Mouse (Mus musculus) T-helper 17 cell (primary cell): ENCODE data around the gene Fam160a2.
"Not testable (repeated sequence)": the region's sequence is repeated elsewhere in the genome, so short reads cannot be mapped to it uniquely, and the experiment has no call there.

ENCODE experiments used
- in situ Hi-C, 2 experiments: fragments of 300-600 bp; cut with MboI, MseI; formaldehyde crosslinking; loops; 1 replicate in 1 of 2; 2 replicates in 1 of 2; pipeline ENCODE4 v1.15.1; 2025; ENCODE audit warnings: high pct_unique_total_duplicates in 2 of 2

Gene Fam160a2

GRCm38 (mm10) chr7:105395131-105395820, 4.6 kb downstream of the Fam160a2 start:
- in situ Hi-C loops, result loop anchor here in 1 of 2 experiments (10.0 kb wide), 2 partner anchors 240 to 340 kb away; partner anchors contain the start of genes Ilk, Rrp8 and Trim3

- in situ Hi-C loops, result loop anchor here in 1 of 2 experiments (10.0 kb wide), 2 partner anchors 240 to 340 kb away; partner anchors contain the start of genes Ilk, Rrp8 and Trim3
These were observed 5.2 kb downstream of the Fam160a2 start for GRCm38 (mm10) chr7:105394606-105395005.

- in situ Hi-C loops, result loop anchor here in 1 of 2 experiments (10.0 kb wide), 2 partner anchors 245 to 345 kb away; partner anchors contain the start of genes Ilk, Rrp8 and Trim3
These were observed 9.6 kb downstream of the Fam160a2 start for GRCm38 (mm10) chr7:105390236-105390635.

GRCm38 (mm10) chr7:105387696-105388095, 12.2 kb downstream of the Fam160a2 start:
- in situ Hi-C loops, result no loop called here

GRCm38 (mm10) chr7:105380329-105380728, 19.5 kb downstream of the Fam160a2 start:
- in situ Hi-C loops, result no loop called here

- in situ Hi-C loops, result no loop called here
These were observed 25.0 kb downstream of the Fam160a2 start, which contains the start of gene Gm5901 for GRCm38 (mm10) chr7:105374866-105375265. Gene Gm5901, plus strand, starts transcription at chr7:105375038.

GRCm38 (mm10) chr7:105373976-105374375, 25.9 kb downstream of the Fam160a2 start:
- in situ Hi-C loops, result no loop called here

GRCm38 (mm10) chr7:105373509-105373908, 26.3 kb downstream of the Fam160a2 start:
- in situ Hi-C loops, result no loop called here

- in situ Hi-C loops, result no loop called here
These were observed 26.9 kb downstream of the Fam160a2 start for GRCm38 (mm10) chr7:105372912-105373311.

- in situ Hi-C loops, result no loop called here
These were observed 31.3 kb downstream of the Fam160a2 start for GRCm38 (mm10) chr7:105368521-105368920.

GRCm38 (mm10) chr7:105367930-105368329, 31.9 kb downstream of the Fam160a2 start, which contains the start of gene Olfr692:
Gene Olfr692, plus strand, starts transcription at chr7:105368230.
- in situ Hi-C loops, result no loop called here

- in situ Hi-C loops, result no loop called here
These were observed 32.6 kb downstream of the Fam160a2 start for GRCm38 (mm10) chr7:105367268-105367667.

GRCm38 (mm10) chr7:105361713-105362112, 38.1 kb downstream of the Fam160a2 start:
- in situ Hi-C loops, result no loop called here

GRCm38 (mm10) chr7:105356487-105356886, 43.4 kb downstream of the Fam160a2 start:
- in situ Hi-C loops, result not testable (repeated sequence)

- in situ Hi-C loops, result not testable (repeated sequence)
These were observed 43.8 kb downstream of the Fam160a2 start for GRCm38 (mm10) chr7:105356064-105356463.

- in situ Hi-C loops, result no loop called here
These were observed 57.1 kb downstream of the Fam160a2 start for GRCm38 (mm10) chr7:105342752-105343151.

- in situ Hi-C loops, result no loop called here
These were observed 57.7 kb downstream of the Fam160a2 start, which contains the start of gene Olfr691 for GRCm38 (mm10) chr7:105342170-105342569. Gene Olfr691, minus strand, starts transcription at chr7:105342270.

- in situ Hi-C loops, result loop anchor here in 1 of 2 experiments (5.0 kb wide), 1 partner anchor 57 kb away; no protein-coding TSS in a partner anchor
These were observed 65.8 kb downstream of the Fam160a2 start, which contains the start of gene Olfr690 for GRCm38 (mm10) chr7:105334004-105334403. Gene Olfr690, minus strand, starts transcription at chr7:105334104.

- in situ Hi-C loops, result loop anchor here in 1 of 2 experiments (10.0 kb wide), 1 partner anchor 1151 kb away; no protein-coding TSS in a partner anchor
These were observed 74.6 kb downstream of the Fam160a2 start for GRCm38 (mm10) chr7:105325302-105325701.
